Mouse (Mus musculus): ENCODE results near the gene Mdm2.

GRCm38 (mm10) chr10:117709930-117710603, 491 bp downstream of the Mdm2 start:
- peak in 1 of 2 experiments; percentile 14; a peak in 1 of 4 replicates for TF ChIP-seq EP300 (IDR thresholded peaks at IDR 0.05; ENCODE audit: low read depth in 1 of 2, low read length in 2 of 2)
- TF ChIP-seq POLR2A (IDR thresholded peaks at IDR 0.05; ENCODE audit: control insufficient read depth in 1 of 2, insufficient read depth in 1 of 2, low read depth in 1 of 2, low read length in 2 of 2, poor library complexity in 1 of 2), result peak in 1 of 2 experiments; percentile 78; a peak in 1 of 4 replicates
- TF ChIP-seq MAX (IDR thresholded peaks at IDR 0.05; ENCODE audit: low read length), result no peak
- no peak for TF ChIP-seq E2F4 (IDR thresholded peaks at IDR 0.05; ENCODE audit: borderline replicate concordance, low read depth, low read length)
- no peak for TF ChIP-seq TAL1 (IDR thresholded peaks at IDR 0.05; ENCODE audit: low read length)
- TF ChIP-seq GATA1 (IDR thresholded peaks at IDR 0.05; ENCODE audit: low read depth, low read length), result no peak
- TF ChIP-seq UBTF (IDR thresholded peaks at IDR 0.05; ENCODE audit: borderline replicate concordance, insufficient read depth, low read depth, low read length), result no peak
- no peak for TF ChIP-seq CTCF (IDR thresholded peaks at IDR 0.05 in 2 of 3, conservative IDR thresholded peaks at IDR 0.05 in 1 of 3; ENCODE audit: control insufficient read depth in 1 of 3, insufficient read depth in 1 of 3, low read depth in 2 of 3, low read length in 3 of 3, poor library complexity in 1 of 3, severe bottlenecking in 1 of 3)
- TF ChIP-seq MAFK (IDR thresholded peaks at IDR 0.05; ENCODE audit: borderline replicate concordance, low read depth, low read length), result no peak
- peak; percentile 33; the same call in 1 of the 2 replicates for TF ChIP-seq MYC (IDR thresholded peaks at IDR 0.05; ENCODE audit: low read depth, low read length)
